Mouse (Mus musculus) urinary bladder, postnatal 4 days (tissue): ENCODE results near the gene Rbm18.
"Not testable (repeated sequence)": the region's sequence is repeated elsewhere in the genome, so short reads cannot be mapped to it uniquely, and the experiment has no call there.

Experiments used
- DNase-seq, 2 experiments: peaks; one replicate each; pipeline ENCODE4 v3.0.0; 2021 to 2022; ENCODE audit warnings: low spot score in 2 of 2

Rbm18 gene

DNA sequence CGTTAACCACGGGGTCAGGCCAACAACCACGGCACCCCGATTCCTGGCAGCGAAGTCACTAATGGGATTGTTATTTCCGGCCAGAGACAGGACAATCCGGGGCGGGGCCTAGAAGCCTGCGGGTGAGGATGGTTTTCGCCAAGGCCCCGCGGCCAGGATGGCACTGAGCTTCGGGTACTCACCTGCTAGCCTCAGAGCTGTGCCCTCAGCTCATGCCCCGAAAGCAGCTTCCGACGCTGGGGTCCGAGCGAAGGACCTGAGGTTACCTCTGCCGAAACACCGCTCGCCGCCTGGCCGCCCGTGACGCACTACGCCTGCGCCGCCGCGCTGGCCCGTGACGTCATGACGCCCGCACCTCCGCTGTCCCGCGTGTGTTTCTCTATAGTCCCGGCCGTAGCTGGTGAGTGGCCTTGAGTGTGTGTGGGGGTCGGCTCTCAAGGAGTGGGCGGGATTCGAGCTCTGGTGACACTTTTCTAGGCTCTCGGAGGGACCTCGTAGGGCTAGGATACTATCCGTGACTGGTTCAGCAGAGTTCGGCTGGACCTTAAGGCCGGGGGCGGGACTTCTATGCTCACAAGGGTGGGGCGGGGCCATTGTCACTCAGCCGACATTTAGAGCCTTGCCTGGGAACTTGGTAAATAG, at the start of gene Rbm18, which contains the start of gene Mrrf:
Rbm18 (minus strand) TSS at position 474 of the 642 bp plus-strand sequence.
Mrrf (plus strand) TSS at position 90 of the 642 bp plus-strand sequence.
- DNase-seq: peak; percentile 88 to 92

DNA sequence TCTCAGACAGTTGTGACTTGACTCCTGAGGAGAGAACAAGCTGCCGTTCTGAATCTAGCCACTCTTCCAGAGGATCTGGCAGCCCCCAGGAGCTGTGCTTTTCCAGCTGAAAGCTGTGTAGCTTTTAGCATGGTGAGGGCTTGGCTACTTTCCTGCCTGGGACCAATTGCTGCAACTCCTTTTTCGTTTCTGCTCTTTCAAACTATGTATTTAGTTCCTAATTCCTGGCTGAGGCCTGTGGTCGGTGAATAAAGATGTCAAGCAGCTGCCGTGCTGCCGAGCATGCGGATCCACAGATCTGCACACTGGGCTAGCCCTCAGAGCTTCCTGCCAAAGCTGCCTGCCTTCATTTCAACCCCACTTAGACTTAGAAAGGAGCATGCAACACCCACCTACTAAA, 48.3 kb upstream of the Rbm18 start:
- DNase-seq: no peak

- DNase-seq: no peak
Observed at GRCm38 (mm10) chr2:36184192-36184591, 47.6 kb upstream of the Rbm18 start.

DNA sequence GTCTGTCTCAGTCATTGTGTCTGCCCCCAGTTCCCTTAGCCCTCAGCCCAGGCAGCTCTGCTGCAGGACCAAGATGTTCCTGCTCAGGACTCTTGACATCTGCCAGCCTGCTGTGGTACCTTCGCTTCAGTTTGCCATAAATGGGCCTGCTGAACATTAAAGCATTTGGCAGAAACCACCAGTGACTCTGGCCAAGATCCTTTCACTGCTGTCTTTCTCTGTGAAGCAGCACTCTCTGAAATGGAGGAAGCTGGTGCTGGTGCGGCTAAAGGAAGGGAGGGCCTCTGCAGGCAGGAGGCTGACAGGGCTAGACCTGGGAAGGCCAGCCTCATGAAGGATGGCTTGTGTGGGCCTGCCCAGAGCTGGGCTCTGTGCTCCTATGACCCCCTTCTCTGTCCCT, 46.7 kb upstream of the Rbm18 start:
- no peak for DNase-seq

DNA sequence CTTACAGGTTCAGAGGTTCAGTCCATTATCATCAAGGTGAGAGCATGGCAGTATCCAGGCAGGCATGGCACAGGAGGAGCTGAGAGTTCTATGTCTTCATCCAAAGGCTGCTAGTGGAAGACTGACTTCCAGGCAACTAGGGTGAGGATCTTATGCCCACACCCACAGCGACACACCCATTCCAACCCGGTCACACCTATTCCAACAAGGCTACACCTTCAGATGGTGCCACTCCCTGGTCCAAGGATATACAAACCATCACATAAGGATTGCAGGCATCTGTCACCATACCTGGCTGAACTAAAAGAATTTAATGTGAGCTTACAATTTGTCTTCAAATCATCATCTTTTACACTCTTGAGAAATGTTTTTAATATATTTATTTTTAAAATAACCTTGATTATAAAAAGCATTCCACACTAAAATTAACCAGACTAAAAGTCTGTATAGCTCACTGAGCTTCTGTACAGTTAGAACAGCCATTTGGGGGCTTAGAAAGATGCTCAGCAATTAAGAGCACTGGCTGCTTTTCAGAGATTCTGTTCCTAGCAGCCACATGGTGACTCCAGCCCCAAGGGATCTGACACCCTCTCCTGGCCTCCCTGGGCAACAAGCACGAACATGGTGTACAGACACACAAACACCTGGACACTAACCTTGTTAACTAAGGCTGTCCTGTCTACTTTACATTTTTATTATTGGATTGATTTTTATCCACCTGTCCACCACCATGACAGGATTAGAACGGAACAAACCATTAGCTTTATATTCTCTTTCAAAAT, 45.2 kb upstream of the Rbm18 start:
- DNase-seq: not testable (repeated sequence)

DNA sequence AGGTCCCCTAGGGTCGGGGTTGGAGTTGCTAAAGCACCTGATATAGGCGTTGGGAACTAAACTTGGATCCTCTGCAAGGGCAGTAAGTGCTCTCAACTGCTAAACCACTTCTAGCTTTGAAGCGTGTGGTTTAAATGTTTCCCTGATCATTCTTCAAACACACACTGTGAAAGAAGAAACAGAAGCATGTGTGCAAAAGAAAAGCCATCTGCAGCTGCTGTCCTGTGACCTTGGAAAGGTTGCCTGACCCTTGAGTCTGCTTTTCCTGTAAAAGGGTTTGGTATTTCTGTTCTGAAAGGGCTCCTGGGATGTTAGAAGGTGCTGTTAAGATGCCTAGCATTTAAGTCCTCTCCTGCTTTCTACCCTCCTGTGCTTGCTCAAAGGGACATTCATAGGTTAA, 42.9 kb upstream of the Rbm18 start:
- no peak for DNase-seq

GRCm38 (mm10) chr2:36172574-36172973, 36.0 kb upstream of the Rbm18 start:
- no peak for DNase-seq

- no peak for DNase-seq
Observed at GRCm38 (mm10) chr2:36172136-36172535, 35.6 kb upstream of the Rbm18 start.

DNA sequence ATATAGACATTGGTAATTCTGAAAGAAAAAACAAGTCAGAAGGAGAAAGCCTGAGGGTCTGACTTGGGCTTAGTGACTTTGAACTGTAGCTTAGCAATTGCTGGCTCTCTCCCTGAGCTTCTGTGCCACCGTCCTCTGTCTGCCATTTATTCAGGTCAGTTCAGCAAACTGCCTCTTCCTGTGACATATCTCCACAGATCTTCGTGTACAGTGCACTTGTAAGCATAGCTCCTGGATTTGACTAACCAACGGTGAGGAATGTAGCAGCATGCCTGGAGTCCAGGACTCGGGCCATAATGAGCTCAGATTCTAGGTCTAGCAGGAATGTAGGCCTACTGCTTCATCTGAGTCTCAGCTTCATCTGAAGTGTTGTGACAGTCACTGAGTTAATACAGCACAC, 32.6 kb upstream of the Rbm18 start:
- no peak for DNase-seq

DNA sequence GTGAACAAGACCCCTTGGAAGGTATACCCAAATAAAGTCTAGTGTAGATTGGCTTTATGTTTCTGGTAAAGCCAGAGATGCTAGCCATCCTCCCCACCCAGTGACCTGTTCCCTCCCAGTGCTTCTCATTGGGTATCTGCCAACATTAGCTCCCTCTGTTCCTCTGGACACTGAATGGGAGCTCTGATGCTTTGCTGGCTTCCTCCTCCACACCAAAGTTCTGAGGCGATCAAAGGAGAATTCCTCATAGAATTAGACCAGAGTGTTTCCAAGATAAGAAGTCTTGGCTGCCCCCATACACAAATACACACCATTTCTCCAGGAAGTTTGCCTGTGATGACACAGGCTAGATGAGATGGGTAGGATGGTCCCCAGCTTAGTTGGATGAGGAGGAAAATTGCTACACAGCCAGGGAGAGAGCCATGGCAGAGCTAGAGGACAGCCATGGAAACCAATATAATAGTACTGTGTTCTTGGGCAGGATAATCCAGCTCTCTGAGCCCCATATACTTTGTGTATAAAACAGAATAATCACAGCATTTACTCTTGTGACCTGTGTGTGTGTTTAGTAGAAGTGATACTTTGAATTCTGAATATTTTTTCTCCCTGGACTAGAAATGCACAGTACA, 31.5 kb upstream of the Rbm18 start:
- no peak for DNase-seq

- no peak for DNase-seq
Observed at GRCm38 (mm10) chr2:36159336-36159735, 22.8 kb upstream of the Rbm18 start.

DNA sequence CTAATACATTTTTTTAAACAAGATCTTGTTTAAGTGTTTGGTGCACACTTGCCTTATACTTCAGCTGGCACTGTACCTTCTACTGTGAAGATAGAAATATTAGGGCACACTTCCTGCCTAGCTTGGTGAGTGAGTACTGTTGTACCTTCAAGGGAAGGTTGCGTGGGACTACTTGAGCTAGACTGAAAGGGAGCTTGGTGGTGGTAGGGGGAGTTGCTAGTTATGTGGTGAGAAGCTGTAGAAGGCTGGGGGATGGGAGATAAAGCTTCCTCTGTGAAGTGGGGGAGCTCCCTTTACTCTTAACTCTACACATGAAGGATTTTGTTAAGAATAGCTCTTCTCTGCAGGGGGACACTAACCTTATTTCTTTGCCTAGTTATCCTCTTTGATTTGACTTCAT, 20.9 kb upstream of the Rbm18 start:
- no peak for DNase-seq

DNA sequence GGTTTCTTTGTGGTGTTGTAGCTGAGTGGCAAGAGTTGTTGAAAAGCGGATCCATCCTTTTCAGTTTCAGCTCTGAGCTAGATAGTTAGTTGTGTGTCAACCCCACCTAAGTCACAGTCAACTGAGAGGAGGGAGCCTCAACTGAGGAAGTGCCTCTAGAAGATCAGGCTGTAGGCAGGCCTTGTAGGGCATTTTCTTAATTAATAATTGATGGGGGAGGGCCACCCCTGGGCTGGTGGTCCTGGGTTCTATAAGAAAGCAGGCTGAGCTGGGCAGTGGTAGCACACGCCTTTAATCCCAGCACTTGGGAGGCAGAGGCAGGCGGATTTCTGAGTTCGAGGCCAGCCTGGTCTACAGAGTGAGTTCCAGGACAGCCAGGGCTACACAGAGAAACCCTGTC, 15.8 kb upstream of the Rbm18 start:
- not testable (repeated sequence) for DNase-seq

DNA sequence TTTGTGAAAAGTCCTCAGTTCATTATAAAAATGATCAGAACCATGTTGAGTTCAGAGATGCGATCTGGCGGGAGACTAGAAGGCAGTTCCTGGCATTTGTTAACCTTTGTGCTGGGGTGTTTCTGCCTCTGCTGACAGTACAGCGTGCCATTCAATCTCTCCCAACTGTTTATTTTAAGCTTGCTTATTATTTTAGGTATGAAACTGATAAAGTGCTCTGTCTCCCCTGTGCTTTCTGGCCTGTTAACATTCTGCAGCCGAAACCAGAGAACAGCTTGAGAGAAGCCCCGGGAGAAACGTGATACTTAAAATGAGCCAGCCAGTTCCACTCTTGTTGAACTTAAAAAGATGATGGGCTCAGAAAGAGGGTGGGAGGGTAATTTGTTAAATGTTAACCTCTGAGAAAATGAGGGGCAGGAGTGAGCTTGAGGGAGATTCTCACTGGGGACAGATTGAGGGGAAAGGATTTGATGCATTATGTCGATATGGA, 12.3 kb upstream of the Rbm18 start:
- DNase-seq: no peak

- no peak for DNase-seq
Observed at GRCm38 (mm10) chr2:36139096-36139495, 2.5 kb upstream of the Rbm18 start.

- DNase-seq: no peak
Observed at GRCm38 (mm10) chr2:36135887-36136286, 686 bp downstream of the Rbm18 start.

GRCm38 (mm10) chr2:36129051-36129450, 7.5 kb downstream of the Rbm18 start:
- DNase-seq: no peak

DNA sequence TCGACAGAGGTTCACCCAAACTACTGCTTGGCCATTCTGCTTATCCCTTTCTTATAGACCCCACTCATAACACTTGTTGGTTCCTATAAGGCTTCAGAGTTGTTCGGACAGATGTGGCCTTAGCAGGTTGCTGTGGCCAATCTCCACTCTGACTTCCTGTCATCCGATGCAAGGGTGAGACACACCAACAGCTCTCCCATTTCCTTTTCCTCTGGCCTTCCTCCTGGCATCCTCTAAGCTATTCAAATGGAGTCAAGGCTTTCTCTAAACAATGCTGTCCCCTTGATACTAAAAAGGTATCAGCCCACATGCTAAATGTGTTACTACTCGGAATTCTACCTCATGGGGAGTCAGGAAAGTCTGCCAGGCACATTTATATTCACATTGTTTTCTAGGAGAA, 8.6 kb downstream of the Rbm18 start:
- DNase-seq: no peak

DNA sequence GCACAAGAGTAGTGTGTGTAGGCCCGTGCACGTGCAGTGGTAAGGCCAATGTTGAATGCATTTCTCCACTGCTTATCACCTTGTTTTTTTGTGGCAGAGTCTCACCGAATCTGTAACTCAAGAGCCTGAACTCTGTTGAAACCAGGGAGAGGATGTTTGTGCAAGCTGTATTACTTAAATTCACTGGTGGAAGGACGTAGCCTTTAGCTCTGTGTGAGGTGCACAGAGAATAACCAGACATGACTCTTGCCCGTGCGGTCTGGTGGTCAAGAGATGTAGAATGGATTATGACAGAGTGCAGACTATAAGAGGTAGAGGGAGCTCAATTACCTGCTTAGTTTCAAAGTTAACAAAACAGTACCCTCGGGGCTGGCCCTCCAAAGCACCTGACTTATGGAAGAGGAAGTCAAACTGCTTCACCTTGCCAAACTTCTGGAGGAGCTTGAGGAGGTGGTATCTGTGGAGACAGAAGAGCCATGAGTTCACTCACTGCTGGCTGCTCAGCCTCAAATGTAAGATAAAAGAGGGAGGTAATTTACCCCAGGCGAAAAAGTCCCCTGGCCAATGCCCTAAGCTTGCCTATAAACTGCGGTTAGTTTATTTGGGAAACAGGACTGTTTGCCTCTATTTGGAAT, 9.7 kb downstream of the Rbm18 start:
- no peak for DNase-seq

DNA sequence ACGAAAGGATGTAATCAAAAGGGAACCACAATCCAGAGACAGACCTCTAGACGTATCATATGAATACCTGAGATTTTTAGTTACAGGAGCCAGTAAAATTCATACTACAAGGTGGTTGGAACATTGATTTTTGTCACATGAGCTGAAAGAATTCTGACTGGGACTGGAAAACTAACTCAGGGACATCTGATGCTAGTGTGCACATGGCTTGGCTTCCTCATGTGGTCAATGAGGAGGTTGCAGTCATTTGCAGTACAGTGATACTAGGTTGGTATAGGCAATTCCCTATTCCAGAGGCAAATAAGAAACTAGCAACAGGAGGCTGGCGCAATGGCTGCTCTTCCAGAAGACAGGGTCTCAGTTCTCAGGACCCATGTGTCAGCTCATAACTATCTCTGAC, 23.9 kb downstream of the Rbm18 start:
- no peak for DNase-seq

DNA sequence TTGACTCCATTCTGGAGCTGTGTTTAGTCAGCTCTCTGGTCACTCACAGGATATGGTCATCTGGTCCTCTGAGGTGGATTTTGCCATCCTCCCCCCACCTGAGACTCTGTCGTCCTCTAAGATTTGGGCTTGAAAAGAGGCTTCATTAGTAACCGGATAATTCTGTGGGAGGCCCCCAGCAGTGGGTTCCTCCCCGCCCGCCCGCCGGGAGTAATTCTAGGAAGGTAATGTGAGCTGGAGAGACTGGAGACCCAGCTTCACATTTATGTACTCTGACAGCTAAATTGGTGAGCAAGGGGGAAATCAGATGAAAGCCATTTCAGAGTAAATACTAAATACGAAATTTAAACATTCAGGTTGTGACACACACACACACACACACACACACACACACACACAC, 28.0 kb downstream of the Rbm18 start:
- DNase-seq: no peak
